Mouse (Mus musculus) stomach, postnatal 0 days (tissue): ENCODE results near the gene Lrrn3.

Experiments used
- CTCF ChIP-seq: IDR thresholded peaks from 2 replicates; pipeline ENCODE4 v1.5.1; 2016; ENCODE audit warnings: antibody characterized with exemption, low read depth, mild to moderate bottlenecking, moderate library complexity
- EP300 ChIP-seq: optimal IDR thresholded peaks from 2 replicates; pipeline ENCODE3; 2016; ENCODE audit warnings: antibody characterized with exemption

GRCm38 (mm10) chr12:41486331-41486730 is at the start of gene Lrrn3:
- TF ChIP-seq CTCF: no peak
- no peak for TF ChIP-seq EP300
